In genomic region chr12:103958798-103959197, GRCm38 (mm10) we compare ENCODE assay signal across 35 mouse cellular contexts. TPM values are rescaled to one million over a fixed set of nuclear protein-coding genes. Genes with fewer than 3 reads are reported as not detected.
DNase-seq lines count a peak whose midpoint lies in the region; ATAC-seq and TF ChIP-seq lines count a peak whose summit lies in the region.
"Had no signal": no experiment of that assay in that cellular context is flagged by ENCODE, and none has a peak within 500 bp of the region (broad histone marks: within the 10 kb centered on the region; RNA-seq: fewer than 3 reads in every experiment).

Gene Serpina1e, minus strand, starts transcription at chr12:103958975.

- no peak for TF ChIP-seq EP300 in liver, postnatal 0 days (IDR thresholded peaks at IDR 0.05; ENCODE audit: low read depth)

- 91% methylated on average over 3 of the region's 3 CpGs for WGBS in midbrain, embryonic 14.5 days
- WGBS in midbrain, embryonic 11.5 days = 83% methylated on average over 3 of the region's 3 CpGs
- 64% methylated on average over 3 of the region's 3 CpGs for WGBS in liver, embryonic 12.5 days (ENCODE audit: insufficient replicate concordance)
- WGBS in liver, postnatal 0 days (ENCODE audit: insufficient replicate concordance) = 84% methylated on average over 3 of the region's 3 CpGs
- 91% methylated on average over 3 of the region's 3 CpGs for WGBS in forebrain, embryonic 13.5 days

- no peaks in the 10 kb centered on the region for H3K4me1 ChIP-seq in midbrain, embryonic 14.5 days (ENCODE audit: control insufficient read depth, insufficient read depth, low read length)
- H3K4me1 ChIP-seq in midbrain, embryonic 11.5 days (ENCODE audit: control insufficient read depth, insufficient read depth, low read length) = no peaks in the 10 kb centered on the region
- H3K4me1 ChIP-seq in liver, embryonic 12.5 days = no peaks in the 10 kb centered on the region
- H3K4me1 ChIP-seq in liver, postnatal 0 days (ENCODE audit: insufficient read depth) = 0 out of 2 replicates have a peak, but pooled peaks cover 2% of the 10 kb centered on the region
- H3K4me1 ChIP-seq in forebrain, embryonic 13.5 days = no peaks in the 10 kb centered on the region
- H3K4me1 ChIP-seq: forebrain, embryonic 15.5 days; heart, embryonic 10.5 days; heart, embryonic 15.5 days; hindbrain, embryonic 12.5 days; lung, embryonic 15.5 days; midbrain, embryonic 10.5 days; neural tube, embryonic 13.5 days had no signal

- no peaks in the 10 kb centered on the region for H3K36me3 ChIP-seq in midbrain, embryonic 14.5 days (ENCODE audit: control insufficient read depth, insufficient read depth, low read length)
- no peaks in the 10 kb centered on the region for H3K36me3 ChIP-seq in midbrain, embryonic 11.5 days (ENCODE audit: control insufficient read depth, insufficient read depth, low read length)
- no peaks in the 10 kb centered on the region for H3K36me3 ChIP-seq in liver, embryonic 12.5 days
- no peaks in the 10 kb centered on the region for H3K36me3 ChIP-seq in liver, postnatal 0 days (replicated peaks; ENCODE audit: insufficient read depth, low read length)
- H3K36me3 ChIP-seq in forebrain, embryonic 13.5 days (ENCODE audit: poor library complexity, severe bottlenecking) = no peaks in the 10 kb centered on the region
- H3K36me3 ChIP-seq: forebrain, embryonic 15.5 days; heart, embryonic 10.5 days; heart, embryonic 15.5 days; hindbrain, embryonic 12.5 days; lung, embryonic 15.5 days; midbrain, embryonic 10.5 days; neural tube, embryonic 13.5 days had no signal

- peak; percentile 27; the same call in 1 of the 2 replicates for ATAC-seq in midbrain, embryonic 14.5 days (ENCODE audit: low FRiP score, low TSS enrichment)
- ATAC-seq in midbrain, embryonic 11.5 days (ENCODE audit: low FRiP score) = no peak
- no peak for ATAC-seq in liver, embryonic 12.5 days
- no peak for ATAC-seq in liver, postnatal 0 days
- ATAC-seq in forebrain, embryonic 13.5 days = no peak
- ATAC-seq in erythroid progenitor cell, adult 5-6 weeks (replicated peaks; ENCODE audit: low FRiP score, poor library complexity, severe bottlenecking) = no peak
- ATAC-seq: activated CD4-positive, CD25-positive, alpha-beta regulatory T cell, adult 4 months; forebrain, embryonic 15.5 days; hindbrain, postnatal 0 days had no signal

- no peak within 1 kb of the TSS for H3K9ac ChIP-seq in midbrain, embryonic 14.5 days (replicated peaks; ENCODE audit: low read length)
- no peak within 1 kb of the TSS for H3K9ac ChIP-seq in midbrain, embryonic 11.5 days (ENCODE audit: low read length)
- no peak within 1 kb of the TSS for H3K9ac ChIP-seq in liver, embryonic 12.5 days
- no peak within 1 kb of the TSS for H3K9ac ChIP-seq in liver, postnatal 0 days (replicated peaks)
- no peak within 1 kb of the TSS for H3K9ac ChIP-seq in forebrain, embryonic 13.5 days
- H3K9ac ChIP-seq: forebrain, embryonic 15.5 days; heart, embryonic 15.5 days; hindbrain, embryonic 12.5 days; lung, embryonic 15.5 days; neural tube, embryonic 13.5 days had no signal

- H3K27ac ChIP-seq in midbrain, embryonic 14.5 days (replicated peaks; ENCODE audit: low read depth, low read length) = no peak within 1 kb of the TSS
- H3K27ac ChIP-seq in midbrain, embryonic 11.5 days (ENCODE audit: low read depth, low read length) = no peak within 1 kb of the TSS
- H3K27ac ChIP-seq in liver, embryonic 12.5 days = no peak within 1 kb of the TSS
- no peak within 1 kb of the TSS for H3K27ac ChIP-seq in liver, postnatal 0 days (ENCODE audit: low read depth)
- H3K27ac ChIP-seq in forebrain, embryonic 13.5 days = no peak within 1 kb of the TSS
- H3K27ac ChIP-seq: forebrain, embryonic 15.5 days; heart, embryonic 10.5 days; heart, embryonic 15.5 days; hindbrain, embryonic 12.5 days; hindbrain, postnatal 0 days; lung, embryonic 15.5 days; midbrain, embryonic 10.5 days; neural tube, embryonic 13.5 days had no signal

- H3K27me3 ChIP-seq in midbrain, embryonic 14.5 days (ENCODE audit: control insufficient read depth, insufficient read depth, low read length) = no peaks in the 10 kb centered on the region
- H3K27me3 ChIP-seq in midbrain, embryonic 11.5 days (ENCODE audit: control insufficient read depth, insufficient read depth, low read length) = no peaks in the 10 kb centered on the region
- H3K27me3 ChIP-seq in liver, embryonic 12.5 days (replicated peaks) = no peaks in the 10 kb centered on the region
- H3K27me3 ChIP-seq in liver, postnatal 0 days (ENCODE audit: insufficient read depth, low read length) = no peaks in the 10 kb centered on the region
- H3K27me3 ChIP-seq in forebrain, embryonic 13.5 days = no peaks in the 10 kb centered on the region
- H3K27me3 ChIP-seq: forebrain, embryonic 15.5 days; heart, embryonic 15.5 days; hindbrain, embryonic 12.5 days; lung, embryonic 15.5 days; neural tube, embryonic 13.5 days had no signal

- no peaks in the 10 kb centered on the region for H3K9me3 ChIP-seq in midbrain, embryonic 14.5 days (ENCODE audit: control insufficient read depth, low read length)
- no peaks in the 10 kb centered on the region for H3K9me3 ChIP-seq in midbrain, embryonic 11.5 days (ENCODE audit: control insufficient read depth, low read length)
- H3K9me3 ChIP-seq in liver, embryonic 12.5 days (replicated peaks) = peaks cover 6% of the 10 kb centered on the region; the same call in 1 of the 2 replicates
- H3K9me3 ChIP-seq in liver, postnatal 0 days (ENCODE audit: low read length) = no peaks in the 10 kb centered on the region
- H3K9me3 ChIP-seq in forebrain, embryonic 13.5 days (replicated peaks) = peaks cover 14% of the 10 kb centered on the region; the same call in 1 of the 2 replicates
- H3K9me3 ChIP-seq: forebrain, embryonic 15.5 days; heart, embryonic 15.5 days; hindbrain, embryonic 12.5 days; lung, embryonic 15.5 days; neural tube, embryonic 13.5 days had no signal

- H3K4me2 ChIP-seq in midbrain, embryonic 14.5 days (ENCODE audit: low read length) = no peak within 1 kb of the TSS
- no peak within 1 kb of the TSS for H3K4me2 ChIP-seq in midbrain, embryonic 11.5 days
- no peak within 1 kb of the TSS for H3K4me2 ChIP-seq in liver, embryonic 12.5 days
- no peak within 1 kb of the TSS for H3K4me2 ChIP-seq in liver, postnatal 0 days (ENCODE audit: low read depth, low read length)
- no peak within 1 kb of the TSS for H3K4me2 ChIP-seq in forebrain, embryonic 13.5 days
- H3K4me2 ChIP-seq: forebrain, embryonic 15.5 days; heart, embryonic 15.5 days; hindbrain, embryonic 12.5 days; lung, embryonic 15.5 days; neural tube, embryonic 13.5 days had no signal

- no peak for TF ChIP-seq CTCF in liver, postnatal 0 days (IDR thresholded peaks at IDR 0.05; ENCODE audit: low read depth)

- no peak for DNase-seq in adrenal gland, postnatal 10 days
- no peak for DNase-seq in adrenal gland, adult 2 months
- DNase-seq in midbrain, embryonic 14.5 days = no peak
- DNase-seq in midbrain, embryonic 11.5 days (ENCODE audit: low spot score, missing footprints) = no peak
- no peak for DNase-seq in liver, postnatal 0 days
- DNase-seq: adrenal gland, adult 8-10 months; cerebellum, adult 18-20 months; cerebellum, postnatal 10 days; gastrocnemius, postnatal 25 days; heart, adult 11 months; heart, postnatal 36 days; kidney, adult 2 months; kidney, postnatal 4 days; layer of hippocampus, postnatal 36 days; thymus, postnatal 14 days had no signal

- no peak within 1 kb of the TSS for H3K4me3 ChIP-seq in midbrain, embryonic 14.5 days (replicated peaks; ENCODE audit: low read depth, low read length)
- no peak within 1 kb of the TSS for H3K4me3 ChIP-seq in midbrain, embryonic 11.5 days (ENCODE audit: low read depth, low read length)
- no peak within 1 kb of the TSS for H3K4me3 ChIP-seq in liver, embryonic 12.5 days
- no peak within 1 kb of the TSS for H3K4me3 ChIP-seq in liver, postnatal 0 days (ENCODE audit: low read depth, low read length)
- H3K4me3 ChIP-seq in forebrain, embryonic 13.5 days = no peak within 1 kb of the TSS
- H3K4me3 ChIP-seq: forebrain, embryonic 15.5 days; heart, embryonic 10.5 days; heart, embryonic 15.5 days; hindbrain, embryonic 12.5 days; lung, embryonic 15.5 days; midbrain, embryonic 10.5 days; neural tube, embryonic 13.5 days had no signal

RNA-seq across cellular contexts. Expression of gene Serpina1e, which starts in this region (rescaled TPM):
- 100 to 1,000 TPM; 155 to 364 TPM for total RNA-seq in adrenal gland, postnatal 10 days (2021)
- 10 to 100 TPM in 1 of 2 experiments, 1 to 10 TPM in 1; 1.9 to 15.5 TPM for total RNA-seq in adrenal gland, adult 2 months (2021)
- 0.15 and 1.0 TPM in 2 replicates for polyA plus RNA-seq in adrenal gland, adult 2 months (2012; rRNA removed)
- not detected in 2 replicates for polyA plus RNA-seq in midbrain, embryonic 14.5 days (2014; fragmentation: Nextera tagmentation; extraction: Ambion mirVana)
- polyA plus RNA-seq in midbrain, embryonic 11.5 days (2014; fragmentation: Nextera tagmentation; extraction: Ambion mirVana) = not detected in 2 replicates
- 39.1 and 44.7 TPM in 2 replicates for polyA plus RNA-seq in liver, embryonic 12.5 days (2016; fragmentation: Nextera tagmentation; extraction: Ambion mirVana)
- polyA plus RNA-seq in liver, postnatal 0 days (2015; fragmentation: Nextera tagmentation; extraction: Ambion mirVana) = 4,259 and 4,481 TPM in 2 replicates
- polyA plus RNA-seq in forebrain, embryonic 13.5 days (2015; fragmentation: Nextera tagmentation; extraction: Ambion mirVana) = 1.00 TPM in 1 of 2 replicates, not detected in the other
- total RNA-seq in erythroid progenitor cell, adult 5-6 weeks (2015; ENCODE audit: low replicate concordance) = not detected in 2 replicates
- not detected in 2 replicates for total RNA-seq in erythroid progenitor cell, adult 5-6 weeks (2017; ENCODE audit: low replicate concordance)
- total RNA-seq: CH12.LX; common myeloid progenitor, adult 5-6 weeks; ES-E14; hindbrain, postnatal 0 days; layer of hippocampus, postnatal 36 days; left cerebral cortex, postnatal 25 days; megakaryocyte progenitor cell, adult 5-6 weeks had no signal
- polyA plus RNA-seq: activated CD4-positive, CD25-positive, alpha-beta regulatory T cell, adult 4 months; C2C12; embryonic facial prominence, embryonic 14.5 days; forebrain, embryonic 15.5 days; frontal cortex, adult 2 months; hindbrain, embryonic 12.5 days; hindbrain, postnatal 0 days; midbrain, embryonic 10.5 days; neural tube, embryonic 13.5 days had no signal

Comparison
In these comparisons a context has a peak if more than half of its experiments do, and no peak if none do; other contexts are left out.
1. RNA of gene Serpina1e (total RNA-seq): 155 to 364 TPM in adrenal gland, postnatal 10 days; 1.9 to 15.5 TPM in adrenal gland, adult 2 months and not detected in erythroid progenitor cell, adult 5-6 weeks; every median in the first group is over 4 times any median in the second.
2. RNA of gene Serpina1e (polyA plus RNA-seq): 4,259 to 4,481 TPM in liver, postnatal 0 days; 39.1 to 44.7 TPM in liver, embryonic 12.5 days, 0.15 to 1.0 TPM in adrenal gland, adult 2 months, 1.00 TPM in forebrain, embryonic 13.5 days, not detected in midbrain, embryonic 14.5 days and not detected in midbrain, embryonic 11.5 days; every median in the first group is over 10 times any median in the second.
3. Peak in ATAC-seq in midbrain, embryonic 14.5 days; RNA of the gene not detected or under 1 TPM.